Mouse (Mus musculus): ENCODE measurements at regions not wholly inside any gene's neighbourhood (a gene's known extent, or its start where the extent isn't known, plus 50 kb on each side); places are given as distances from the start of the nearest gene placed in this dataset.

GRCm38 (mm10) chr9:9606322-9606721, 367.4 kb upstream of the Arhgap42 start:
- ATAC-seq (ENCODE audit: low FRiP score, low read depth) (no peak), DNase-seq (ENCODE audit: low spot score) (no peak)
- Histone ChIP-seq H3K4me1 (ENCODE audit: control insufficient read depth, insufficient read depth, low read length) (no peaks in the 10 kb centered on the region), H3K9ac (ENCODE audit: low read depth, low read length, severe bottlenecking) (no peak overlapping the region), H3K36me3 (ENCODE audit: control insufficient read depth, insufficient read depth, low read length) (no peaks in the 10 kb centered on the region), H3K4me2 (replicated peaks; ENCODE audit: low read depth, low read length, severe bottlenecking) (no peak overlapping the region), H3K27ac (replicated peaks; ENCODE audit: low read depth, low read length) (no peak overlapping the region), H3K9me3 (ENCODE audit: control insufficient read depth, low read length) (no peaks in the 10 kb centered on the region), H3K4me3 (replicated peaks; ENCODE audit: low read length) (no peak overlapping the region), H3K27me3 (ENCODE audit: control insufficient read depth, insufficient read depth, low read length) (no peaks in the 10 kb centered on the region)
- TF ChIP-seq POLR2A (IDR thresholded peaks at IDR 0.05; ENCODE audit: borderline replicate concordance, extremely low read depth, insufficient read depth, insufficient read length) = no peak
- WGBS = 91% methylated on average over 1 of the region's 1 CpGs

- H3K4me1 ChIP-seq (ENCODE audit: control insufficient read depth, insufficient read depth, low read length) = no peaks in the 10 kb centered on the region
- no peaks in the 10 kb centered on the region for H3K36me3 ChIP-seq (ENCODE audit: control insufficient read depth, insufficient read depth, low read length)
- no peaks in the 10 kb centered on the region for H3K9me3 ChIP-seq (ENCODE audit: control insufficient read depth, low read length)
- ATAC-seq (ENCODE audit: low FRiP score, low read depth) (no peak), DNase-seq (ENCODE audit: low spot score) (no peak)
- H3K27ac ChIP-seq (replicated peaks; ENCODE audit: low read depth, low read length) = no peak overlapping the region
- no peak overlapping the region for H3K4me2 ChIP-seq (replicated peaks; ENCODE audit: low read depth, low read length, severe bottlenecking)
- no peak for TF ChIP-seq POLR2A (IDR thresholded peaks at IDR 0.05; ENCODE audit: borderline replicate concordance, extremely low read depth, insufficient read depth, insufficient read length)
- H3K27me3 ChIP-seq (ENCODE audit: control insufficient read depth, insufficient read depth, low read length) = no peaks in the 10 kb centered on the region
- H3K4me3 ChIP-seq (replicated peaks; ENCODE audit: low read length) = no peak overlapping the region
- H3K9ac ChIP-seq (ENCODE audit: low read depth, low read length, severe bottlenecking) = no peak overlapping the region
Observed at GRCm38 (mm10) chr9:9591263-9591662, 352.4 kb upstream of the Arhgap42 start.

GRCm38 (mm10) chr9:9583011-9583605, 344.2 kb upstream of the Arhgap42 start:
- no peak for ATAC-seq (ENCODE audit: low FRiP score, low read depth)
- no peak overlapping the region for H3K9ac ChIP-seq (ENCODE audit: low read depth, low read length, severe bottlenecking)
- H3K4me1 ChIP-seq (ENCODE audit: control insufficient read depth, insufficient read depth, low read length) = no peaks in the 10 kb centered on the region
- 62% methylated on average over 2 of the region's 2 CpGs for WGBS
- no peaks in the 10 kb centered on the region for H3K27me3 ChIP-seq (ENCODE audit: control insufficient read depth, insufficient read depth, low read length)
- no peaks in the 10 kb centered on the region for H3K36me3 ChIP-seq (ENCODE audit: control insufficient read depth, insufficient read depth, low read length)
- no peak overlapping the region for H3K27ac ChIP-seq (replicated peaks; ENCODE audit: low read depth, low read length)
- no peak for TF ChIP-seq POLR2A (IDR thresholded peaks at IDR 0.05; ENCODE audit: borderline replicate concordance, extremely low read depth, insufficient read depth, insufficient read length)
- DNase-seq (ENCODE audit: low spot score) = no peak
- H3K9me3 ChIP-seq (ENCODE audit: control insufficient read depth, low read length) = no peaks in the 10 kb centered on the region
- H3K4me3 ChIP-seq (replicated peaks; ENCODE audit: low read length) = no peak overlapping the region
- no peak overlapping the region for H3K4me2 ChIP-seq (replicated peaks; ENCODE audit: low read depth, low read length, severe bottlenecking)

- Histone ChIP-seq H3K9ac (ENCODE audit: low read depth, low read length, severe bottlenecking) (no peak overlapping the region), H3K36me3 (ENCODE audit: control insufficient read depth, insufficient read depth, low read length) (no peaks in the 10 kb centered on the region), H3K27me3 (ENCODE audit: control insufficient read depth, insufficient read depth, low read length) (no peaks in the 10 kb centered on the region), H3K4me1 (ENCODE audit: control insufficient read depth, insufficient read depth, low read length) (no peaks in the 10 kb centered on the region), H3K4me2 (replicated peaks; ENCODE audit: low read depth, low read length, severe bottlenecking) (no peak overlapping the region), H3K4me3 (replicated peaks; ENCODE audit: low read length) (no peak overlapping the region), H3K9me3 (ENCODE audit: control insufficient read depth, low read length) (no peaks in the 10 kb centered on the region), H3K27ac (replicated peaks; ENCODE audit: low read depth, low read length) (no peak overlapping the region)
- ATAC-seq (ENCODE audit: low FRiP score, low read depth) (no peak), DNase-seq (ENCODE audit: low spot score) (no peak)
- TF ChIP-seq POLR2A (IDR thresholded peaks at IDR 0.05; ENCODE audit: borderline replicate concordance, extremely low read depth, insufficient read depth, insufficient read length) = no peak
- WGBS = 89% methylated on average over 3 of the region's 3 CpGs
Observed at GRCm38 (mm10) chr9:9582301-9583010, 343.6 kb upstream of the Arhgap42 start.

GRCm38 (mm10) chr9:9568040-9568649, 329.2 kb upstream of the Arhgap42 start:
- Histone ChIP-seq H3K27me3 (ENCODE audit: control insufficient read depth, insufficient read depth, low read length) (no peaks in the 10 kb centered on the region), H3K4me3 (replicated peaks; ENCODE audit: low read length) (no peak overlapping the region), H3K4me2 (replicated peaks; ENCODE audit: low read depth, low read length, severe bottlenecking) (no peak overlapping the region), H3K9ac (ENCODE audit: low read depth, low read length, severe bottlenecking) (no peak overlapping the region), H3K36me3 (ENCODE audit: control insufficient read depth, insufficient read depth, low read length) (no peaks in the 10 kb centered on the region), H3K27ac (replicated peaks; ENCODE audit: low read depth, low read length) (no peak overlapping the region), H3K9me3 (ENCODE audit: control insufficient read depth, low read length) (no peaks in the 10 kb centered on the region), H3K4me1 (ENCODE audit: control insufficient read depth, insufficient read depth, low read length) (no peaks in the 10 kb centered on the region)
- ATAC-seq (ENCODE audit: low FRiP score, low read depth) = no peak
- no peak for DNase-seq (ENCODE audit: low spot score)
- no peak for TF ChIP-seq POLR2A (IDR thresholded peaks at IDR 0.05; ENCODE audit: borderline replicate concordance, extremely low read depth, insufficient read depth, insufficient read length)
- 59% methylated on average over 5 of the region's 5 CpGs for WGBS
